Mouse (Mus musculus) lung, postnatal 4 days (tissue): ENCODE data around the gene Trim71.

Source experiments
- DNase-seq, 2 experiments: peaks; one replicate each; pipeline ENCODE4 v3.0.0; 2021

Gene Trim71

DNA sequence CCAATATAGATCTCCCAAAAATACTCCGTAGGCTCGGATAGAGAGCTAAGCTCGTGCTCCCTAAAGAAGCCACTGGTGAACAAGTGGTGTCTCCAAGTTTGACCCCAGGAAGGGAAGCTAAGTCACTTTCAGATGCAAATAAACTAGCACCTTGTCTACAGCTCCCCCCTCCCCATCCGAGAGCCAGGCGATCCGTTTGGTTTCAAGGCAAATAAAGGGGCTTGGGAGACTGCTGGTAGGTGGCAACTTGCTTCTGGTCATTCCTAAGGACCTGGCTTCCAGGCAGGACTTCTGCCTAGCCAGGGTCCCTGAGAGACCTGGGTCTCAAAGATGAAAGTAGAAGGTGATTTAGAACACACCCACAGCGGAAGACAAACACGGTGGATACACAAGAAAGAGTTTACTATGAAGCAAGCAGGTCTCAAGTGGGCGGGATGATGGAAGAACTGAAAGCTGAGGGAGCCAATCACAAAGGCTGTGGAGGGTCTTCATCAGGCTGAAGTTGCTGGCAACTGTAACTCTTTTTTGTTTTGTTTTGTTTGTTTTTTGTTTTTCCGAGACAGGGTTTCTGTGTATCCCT is 7.8 kb downstream of the Trim71 start:
- no peak for DNase-seq

DNA sequence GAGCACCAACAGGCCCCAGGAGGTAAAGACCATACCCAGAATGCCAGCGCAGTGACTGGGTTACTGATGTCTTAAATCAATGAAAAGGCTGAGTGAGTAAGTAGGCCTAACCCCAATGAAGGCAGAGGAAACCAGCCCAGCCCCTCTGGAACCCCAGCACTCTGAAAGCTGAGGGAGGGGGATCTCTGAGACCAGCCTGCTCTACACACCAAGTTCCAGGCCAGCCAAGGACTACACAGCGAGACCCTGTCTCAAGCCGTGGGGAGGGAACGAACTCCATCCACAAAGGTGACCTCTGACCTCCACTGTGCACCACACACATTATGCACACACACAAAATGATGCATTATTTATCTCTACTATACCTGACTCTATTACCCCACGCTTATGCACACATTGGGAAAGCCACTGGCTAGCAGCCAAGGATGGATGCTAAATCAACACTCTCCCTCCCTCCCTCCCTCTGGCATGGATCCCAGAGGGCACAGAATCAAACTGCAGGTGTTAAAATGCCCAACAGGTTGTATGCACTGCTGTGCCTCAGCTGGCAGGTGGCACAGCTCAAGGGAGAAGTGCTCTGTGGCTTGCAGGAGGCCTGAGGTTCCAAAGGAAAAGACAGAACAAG is 9.7 kb downstream of the Trim71 start:
- peak; percentile 66 to 73 for DNase-seq

- no peak for DNase-seq
Observed at GRCm38 (mm10) chr9:114553828-114554227, 10.3 kb downstream of the Trim71 start.

GRCm38 (mm10) chr9:114550033-114550432 is 14.1 kb downstream of the Trim71 start:
- DNase-seq: no peak

DNA sequence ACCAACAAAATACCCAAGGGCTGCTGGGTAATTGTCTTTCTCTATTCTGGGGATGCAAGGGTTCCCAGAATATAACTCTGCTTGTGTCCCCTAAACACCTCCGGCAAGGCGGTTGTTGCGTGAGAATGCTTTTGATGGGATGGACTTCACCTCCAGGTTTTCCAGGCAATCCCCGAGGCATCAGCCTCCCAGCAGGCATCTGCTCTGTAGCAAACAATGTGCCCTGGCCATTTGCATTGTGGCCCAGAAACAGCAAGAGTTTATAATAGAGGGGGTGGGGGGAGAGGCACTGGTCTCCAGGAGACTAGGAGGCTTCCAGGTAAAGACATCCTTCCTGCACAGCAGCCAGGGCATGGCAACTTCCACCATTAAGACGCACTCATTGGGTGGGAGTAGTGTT is 15.1 kb downstream of the Trim71 start:
- no peak for DNase-seq

GRCm38 (mm10) chr9:114548496-114548895 is 15.7 kb downstream of the Trim71 start:
- no peak for DNase-seq

GRCm38 (mm10) chr9:114547643-114548077 is 16.5 kb downstream of the Trim71 start:
- no peak for DNase-seq

DNA sequence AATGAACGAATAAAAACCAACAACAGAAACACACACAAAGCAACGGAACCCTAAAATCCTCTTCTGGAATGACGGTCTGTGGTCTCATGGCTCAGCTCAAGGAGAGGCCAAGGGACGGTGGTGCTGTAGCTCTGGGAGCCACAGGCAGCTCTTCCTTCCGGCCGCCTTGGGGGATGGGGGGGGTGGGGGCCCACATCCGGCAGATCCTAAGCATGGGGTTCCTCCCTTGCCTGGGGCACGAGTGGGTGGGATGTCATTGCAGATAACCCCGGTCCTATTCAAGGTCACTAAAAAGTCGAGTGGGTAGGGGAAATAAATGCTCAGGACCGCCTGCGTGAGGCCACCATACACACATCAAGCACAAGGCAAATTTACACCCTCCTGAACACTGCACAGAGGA is 17.4 kb downstream of the Trim71 start:
- no peak for DNase-seq

DNA sequence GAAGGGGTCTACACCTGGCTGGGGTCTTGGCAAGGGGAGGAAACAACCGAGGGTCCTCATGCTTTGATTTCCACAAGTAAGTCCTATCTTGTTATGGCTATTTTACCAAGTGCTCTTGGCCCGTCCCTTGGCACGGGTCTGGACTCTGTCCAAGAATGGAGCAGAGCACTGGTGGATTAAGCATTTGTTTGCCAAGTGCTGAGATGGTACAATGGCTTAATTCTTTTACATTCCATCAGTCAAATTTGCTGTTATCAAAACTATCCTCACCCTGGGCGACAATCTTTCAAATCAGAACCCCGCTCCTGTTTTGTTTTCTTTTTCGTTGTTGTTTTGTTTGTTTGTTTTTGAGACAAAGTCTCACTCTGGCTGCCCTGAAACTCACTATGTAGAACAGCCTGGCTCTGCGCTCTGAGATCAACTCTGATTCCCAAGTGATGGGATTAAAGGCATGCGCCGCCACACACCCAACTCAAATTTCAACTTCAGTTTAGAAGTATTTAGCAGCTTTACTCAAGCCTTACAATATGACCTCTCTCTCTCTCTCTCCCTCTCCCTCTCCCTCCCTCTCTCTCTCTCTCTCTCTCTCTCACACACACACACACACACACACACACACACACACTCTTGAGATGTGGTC is 19.3 kb downstream of the Trim71 start:
- DNase-seq: peak in 1 of 2 experiments; percentile 23

GRCm38 (mm10) chr9:114543882-114544753 is 20.1 kb downstream of the Trim71 start:
- DNase-seq: no peak

- no peak for DNase-seq
Observed at GRCm38 (mm10) chr9:114541279-114541741, 22.9 kb downstream of the Trim71 start.

GRCm38 (mm10) chr9:114538996-114539563 is 25.1 kb downstream of the Trim71 start:
- DNase-seq: no peak

DNA sequence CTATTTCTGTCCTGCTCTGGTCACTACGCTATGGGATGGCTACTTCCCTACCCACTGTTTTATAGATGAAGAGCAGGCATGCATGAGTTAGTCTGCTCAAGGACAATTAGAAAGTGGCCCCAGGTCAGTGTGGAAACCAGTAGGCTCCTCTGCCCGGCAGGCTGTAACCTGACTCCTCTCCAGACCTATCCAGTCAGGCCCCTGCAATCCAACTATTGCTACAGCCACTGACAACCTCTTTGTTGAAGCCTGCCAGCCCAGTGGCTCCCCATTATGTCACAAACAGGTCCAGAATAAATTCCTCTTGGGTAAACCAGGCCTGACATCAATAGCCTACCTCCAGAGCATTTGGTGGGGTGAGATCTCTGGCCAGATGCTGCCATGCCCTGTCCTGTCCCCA is 27.5 kb downstream of the Trim71 start:
- DNase-seq: no peak

- no peak for DNase-seq
Observed at GRCm38 (mm10) chr9:114534747-114535517, 29.2 kb downstream of the Trim71 start.

- peak in 1 of 2 experiments; percentile 32 for DNase-seq
Observed at GRCm38 (mm10) chr9:114533848-114534247, 30.3 kb downstream of the Trim71 start.

DNA sequence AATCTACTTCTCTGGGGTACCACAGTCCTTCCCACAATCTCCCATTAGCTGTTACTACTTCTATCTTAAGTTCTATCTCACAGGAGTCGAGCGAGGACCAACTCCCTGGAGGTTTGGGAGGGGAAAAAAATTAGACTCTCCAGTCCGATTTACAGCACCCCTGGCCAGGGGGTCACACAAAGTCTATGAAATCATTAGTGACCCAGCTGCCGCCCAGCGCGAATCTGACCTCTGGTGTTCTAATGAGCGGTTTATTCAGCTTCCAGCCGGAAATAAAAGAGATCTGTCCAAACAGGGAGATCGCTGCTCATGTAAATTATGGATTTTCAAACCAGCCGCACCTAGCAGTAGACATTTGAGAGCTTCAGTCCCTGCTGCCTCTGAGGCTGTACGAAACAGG is 32.9 kb downstream of the Trim71 start:
- no peak for DNase-seq

DNA sequence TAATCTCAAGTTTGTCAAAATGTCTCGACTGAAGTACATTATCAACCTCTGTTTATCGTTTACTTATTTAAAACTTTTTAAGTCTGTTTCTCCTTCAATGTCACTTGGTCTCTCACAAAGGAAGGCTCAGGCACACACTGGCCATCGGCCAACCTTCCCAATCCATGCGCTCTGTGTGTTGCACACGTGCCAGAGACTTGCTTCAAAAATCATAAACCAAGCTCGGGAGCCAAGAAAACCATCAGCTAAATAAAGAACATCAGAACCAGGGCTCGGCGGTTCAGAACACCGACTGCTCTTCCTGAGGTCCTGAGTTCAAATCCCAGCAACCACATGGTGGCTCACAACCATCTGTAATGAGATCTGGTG is 35.5 kb downstream of the Trim71 start:
- DNase-seq: peak; percentile 38 to 71

- peak; percentile 62 to 81 for DNase-seq
Observed at GRCm38 (mm10) chr9:114527992-114528679, 36.0 kb downstream of the Trim71 start.

DNA sequence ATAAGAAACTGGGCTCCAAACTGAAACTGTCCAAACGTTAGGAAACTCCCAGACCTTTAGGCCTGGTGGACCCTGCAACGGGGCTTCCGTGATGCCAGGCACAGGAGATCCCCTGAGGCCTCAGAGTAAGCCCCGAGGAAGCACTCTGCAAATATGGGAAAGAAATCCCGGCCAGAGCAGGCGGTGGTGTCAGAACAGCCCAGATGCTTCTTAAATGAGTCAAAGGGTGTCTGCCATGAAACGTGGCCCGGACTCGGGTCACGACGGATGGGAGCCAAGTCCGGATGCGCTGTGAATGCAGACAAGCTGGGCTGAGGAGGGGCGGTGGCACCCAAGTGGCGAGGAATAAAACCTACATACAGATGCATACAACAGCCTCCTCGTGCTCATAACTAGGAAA is 37.1 kb downstream of the Trim71 start:
- DNase-seq: peak; percentile 74 to 80

DNA sequence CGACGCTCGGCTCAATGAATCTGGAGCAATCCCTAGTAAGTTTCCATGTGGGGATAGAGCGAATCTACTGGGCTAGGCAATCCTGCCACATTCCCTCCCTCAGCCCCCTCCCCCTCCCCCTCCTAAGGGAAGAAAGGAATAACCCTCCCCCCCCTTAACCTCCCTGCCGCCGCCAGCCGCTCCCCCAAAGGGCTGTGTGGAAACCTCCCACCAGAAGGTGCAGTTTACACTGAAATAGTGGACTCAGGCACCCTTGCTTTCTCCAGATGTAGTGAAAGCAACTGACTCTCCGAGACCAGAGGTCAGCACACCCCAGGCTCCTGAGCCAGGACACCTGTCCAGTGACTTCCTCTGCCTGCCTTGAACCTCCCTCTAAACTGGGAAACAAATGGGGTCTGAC is 37.6 kb downstream of the Trim71 start:
- DNase-seq: no peak

DNA sequence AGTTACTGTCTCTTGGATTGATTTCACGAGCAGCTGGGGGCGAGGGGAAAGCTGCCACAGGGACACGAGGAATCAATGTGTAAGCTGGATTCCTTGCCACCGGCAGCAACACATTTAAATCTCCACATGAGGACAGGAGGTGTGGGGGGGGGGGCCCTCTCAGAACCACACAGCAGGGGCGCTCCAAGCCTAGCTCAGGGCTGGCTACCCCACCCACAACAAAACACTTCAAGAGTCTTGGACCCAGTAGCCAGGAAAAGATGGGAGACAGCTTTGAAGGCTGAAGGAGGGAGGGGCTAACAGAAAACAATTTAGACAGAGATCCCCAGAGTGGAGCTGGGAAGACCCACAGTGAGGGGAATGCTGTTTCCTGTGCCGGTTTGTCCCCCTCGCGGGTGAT is 38.3 kb downstream of the Trim71 start:
- no peak for DNase-seq
